Mouse (Mus musculus): Measurements from ENCODE around the gene Spata46. TPM values are rescaled to one million over a fixed set of nuclear protein-coding genes. Genes with fewer than 3 reads are reported as not detected.

Spata46 gene
- polyA plus RNA-seq, 1 experiment: not detected

- DNase-seq (ENCODE audit: low read depth): no peak
- TF ChIP-seq POLR2A (IDR thresholded peaks at IDR 0.05; ENCODE audit: borderline replicate concordance, extremely low read depth, insufficient read depth, insufficient read length, poor library complexity, severe bottlenecking): no peak
- no peak for TF ChIP-seq CTCF (IDR thresholded peaks at IDR 0.05; ENCODE audit: borderline replicate concordance, extremely low read depth, insufficient read depth, insufficient read length)
Measured at GRCm38 (mm10) chr1:170343906-170344305, 35.3 kb downstream of the Spata46 start.

- TF ChIP-seq CTCF (IDR thresholded peaks at IDR 0.05; ENCODE audit: borderline replicate concordance, extremely low read depth, insufficient read depth, insufficient read length) (no peak), POLR2A (IDR thresholded peaks at IDR 0.05; ENCODE audit: borderline replicate concordance, extremely low read depth, insufficient read depth, insufficient read length, poor library complexity, severe bottlenecking) (no peak)
- no peak for DNase-seq (ENCODE audit: low read depth)
Measured at GRCm38 (mm10) chr1:170346266-170346665, 37.7 kb downstream of the Spata46 start.

GRCm38 (mm10) chr1:170351080-170351479, 42.5 kb downstream of the Spata46 start:
- no peak for DNase-seq (ENCODE audit: low read depth)
- TF ChIP-seq POLR2A (IDR thresholded peaks at IDR 0.05; ENCODE audit: borderline replicate concordance, extremely low read depth, insufficient read depth, insufficient read length, poor library complexity, severe bottlenecking) (no peak), CTCF (IDR thresholded peaks at IDR 0.05; ENCODE audit: borderline replicate concordance, extremely low read depth, insufficient read depth, insufficient read length) (no peak)

- DNase-seq (ENCODE audit: low read depth): no peak
- no peak for TF ChIP-seq CTCF (IDR thresholded peaks at IDR 0.05; ENCODE audit: borderline replicate concordance, extremely low read depth, insufficient read depth, insufficient read length)
- no peak for TF ChIP-seq POLR2A (IDR thresholded peaks at IDR 0.05; ENCODE audit: borderline replicate concordance, extremely low read depth, insufficient read depth, insufficient read length, poor library complexity, severe bottlenecking)
Measured at GRCm38 (mm10) chr1:170353335-170353734, 44.7 kb downstream of the Spata46 start.

GRCm38 (mm10) chr1:170360183-170360915, 51.7 kb downstream of the Spata46 start:
- DNase-seq (ENCODE audit: low read depth): no peak
- TF ChIP-seq CTCF (IDR thresholded peaks at IDR 0.05; ENCODE audit: borderline replicate concordance, extremely low read depth, insufficient read depth, insufficient read length) (no peak), POLR2A (IDR thresholded peaks at IDR 0.05; ENCODE audit: borderline replicate concordance, extremely low read depth, insufficient read depth, insufficient read length, poor library complexity, severe bottlenecking) (no peak)

Other genes starting within 250 kb of the Spata46 start
- gene Ddr2, start 198.0 kb upstream of the Spata46 start, polyA plus RNA-seq (2012; rRNA removed): 5.0 and 8.2 TPM in 2 replicates
- 31.2 and 34.0 TPM in 2 replicates for gene Uap1, start 133.8 kb upstream of the Spata46 start, polyA plus RNA-seq (2012; rRNA removed)
- gene Uhmk1, start 93.4 kb upstream of the Spata46 start, polyA plus RNA-seq (2012; rRNA removed): 21.8 and 26.2 TPM in 2 replicates
- gene Sh2d1b2, start 76.1 kb upstream of the Spata46 start, polyA plus RNA-seq (2012; rRNA removed): not detected in 2 replicates
- 0.10 TPM in 1 of 2 replicates, not detected in the other for gene Sh2d1b1, start 31.5 kb upstream of the Spata46 start, polyA plus RNA-seq (2012; rRNA removed)
- 6.5 and 7.7 TPM in 2 replicates for gene Gm7694, start 2.5 kb upstream of the Spata46 start, polyA plus RNA-seq (2012; rRNA removed)